Mouse (Mus musculus) layer of hippocampus, postnatal 14 days (tissue): ENCODE measurements around the gene Wipi2. TPM values are rescaled to one million over a fixed set of nuclear protein-coding genes. Genes with fewer than 3 reads are reported as not detected.

Source experiments
- DNase-seq, 2 experiments: peaks; one replicate each; pipeline ENCODE4 v3.0.0; 2021 to 2022; ENCODE audit warnings: low spot score in 2 of 2, mixed read lengths in 1 of 2
- total RNA-seq, 2 experiments: library from RNA; stranded (reverse); gene quantifications; 2 replicates each; pipeline ENCODE4 v1.2.3; 2021

Gene Wipi2
- total RNA-seq, 2 experiments from 2014 or later = 81.7 to 88.5 TPM

DNA sequence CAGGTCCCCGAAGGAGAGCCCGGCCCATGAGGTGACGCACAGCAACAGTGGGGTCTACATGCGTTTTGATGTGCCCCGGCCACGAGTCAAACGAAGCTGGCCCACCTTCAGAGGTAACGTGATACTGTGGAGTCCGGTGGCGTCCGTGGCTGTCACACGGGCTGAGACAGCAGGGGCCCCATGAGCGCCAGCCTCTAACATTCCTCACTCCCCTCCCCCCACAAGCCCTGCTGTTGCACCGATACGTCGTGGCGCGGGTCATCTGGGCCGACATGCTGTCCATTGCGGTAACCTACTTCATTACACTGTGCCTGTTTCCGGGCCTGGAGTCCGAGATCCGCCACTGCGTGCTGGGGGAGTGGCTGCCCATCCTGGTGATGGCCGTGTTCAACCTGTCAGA, 91.0 kb downstream of the Wipi2 start:
- DNase-seq = no peak

DNA sequence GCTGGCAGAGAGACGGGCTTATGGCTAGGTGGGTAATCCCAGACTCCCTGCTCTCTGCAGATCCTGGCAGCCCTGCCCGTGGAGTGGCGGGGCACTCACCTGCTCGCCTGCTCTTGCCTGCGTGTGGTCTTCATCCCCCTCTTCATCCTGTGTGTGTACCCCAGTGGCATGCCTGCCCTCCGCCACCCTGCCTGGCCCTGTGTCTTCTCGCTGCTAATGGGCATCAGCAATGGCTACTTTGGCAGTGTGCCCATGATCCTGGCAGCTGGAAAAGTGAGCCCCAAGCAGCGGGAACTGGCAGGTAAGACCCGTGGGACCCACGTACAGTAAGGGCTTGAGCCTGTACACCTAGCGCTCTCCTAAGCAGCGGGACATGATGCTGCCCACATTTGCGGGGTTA, 92.4 kb downstream of the Wipi2 start:
- no peak for DNase-seq

Other genes with a start within 250 kb of the Wipi2 start
- gene Foxk1, start 226.2 kb upstream of the Wipi2 start, total RNA-seq = 10 to 100 TPM; 37.9 to 39.7 TPM
- 10 to 100 TPM; 18.3 to 19.1 TPM for gene Ap5z1, start 163.8 kb upstream of the Wipi2 start, total RNA-seq
- under 1 TPM; 0.38 to 0.85 TPM for gene Papolb, start 97.6 kb upstream of the Wipi2 start, total RNA-seq
- gene Radil, start 76.6 kb upstream of the Wipi2 start, total RNA-seq = 10 to 100 TPM; 12.8 to 13.4 TPM
- 100 to 1,000 TPM; 183 to 186 TPM for gene Mmd2, start 18.9 kb upstream of the Wipi2 start, total RNA-seq
- gene Slc29a4, start 64.8 kb downstream of the Wipi2 start, total RNA-seq = 10 to 100 TPM; 68.0 to 83.3 TPM
- gene Tnrc18, start 190.0 kb downstream of the Wipi2 start, total RNA-seq = 100 to 1,000 TPM; 172 to 184 TPM